Mouse (Mus musculus) embryonic fibroblast, embryonic 13.5 days (primary cell): ENCODE results near the gene 2510039O18Rik.

ENCODE experiments used
- CTCF ChIP-seq: IDR thresholded peaks from 2 replicates; pipeline ENCODE4 v1.5.1; 2011; ENCODE audit warnings: mild to moderate bottlenecking, control low read depth, low read length, moderate library complexity, borderline replicate concordance; ENCODE audit not compliant: insufficient read depth
- POLR2A ChIP-seq: IDR thresholded peaks from 2 replicates; pipeline ENCODE4 v1.6.1; 2011; ENCODE audit warnings: low read depth, mild to moderate bottlenecking, control low read depth, low read length, moderate library complexity

DNA sequence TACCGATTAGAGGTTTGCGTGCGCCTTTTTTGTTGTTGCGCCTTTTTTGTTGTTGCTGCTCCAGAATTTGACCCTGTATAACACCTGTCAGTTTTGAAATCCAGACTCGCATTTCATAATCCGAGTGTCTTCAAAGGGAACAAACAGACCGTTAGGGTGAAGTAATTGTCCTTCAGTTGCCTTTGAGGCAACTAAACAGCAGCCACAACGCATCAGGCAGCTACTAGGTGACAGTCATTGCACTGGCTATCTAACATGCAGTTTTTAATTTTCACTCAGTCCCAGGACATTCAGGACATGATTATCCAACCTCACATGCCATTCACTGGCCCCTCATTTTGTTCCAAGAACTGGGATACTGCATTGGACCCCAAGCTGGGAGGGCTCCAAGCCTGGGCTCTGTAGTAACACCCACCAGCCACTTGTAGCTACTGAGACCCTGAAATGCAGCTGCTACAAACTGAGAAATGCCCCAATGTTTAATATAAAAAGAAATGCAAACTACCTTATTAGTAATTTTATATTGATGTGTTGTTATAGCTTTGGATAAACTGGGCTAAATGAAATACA lies 35.5 kb upstream of the 2510039O18Rik start:
- TF ChIP-seq POLR2A = no peak
- no peak for TF ChIP-seq CTCF
